Mouse (Mus musculus): Measurements from ENCODE around the gene Hfe2. TPM values are rescaled to one million over a fixed set of nuclear protein-coding genes. Genes with fewer than 3 reads are reported as not detected.

Hfe2 gene
- total and polyA plus RNA-seq, 3 experiments: not detected

DNA sequence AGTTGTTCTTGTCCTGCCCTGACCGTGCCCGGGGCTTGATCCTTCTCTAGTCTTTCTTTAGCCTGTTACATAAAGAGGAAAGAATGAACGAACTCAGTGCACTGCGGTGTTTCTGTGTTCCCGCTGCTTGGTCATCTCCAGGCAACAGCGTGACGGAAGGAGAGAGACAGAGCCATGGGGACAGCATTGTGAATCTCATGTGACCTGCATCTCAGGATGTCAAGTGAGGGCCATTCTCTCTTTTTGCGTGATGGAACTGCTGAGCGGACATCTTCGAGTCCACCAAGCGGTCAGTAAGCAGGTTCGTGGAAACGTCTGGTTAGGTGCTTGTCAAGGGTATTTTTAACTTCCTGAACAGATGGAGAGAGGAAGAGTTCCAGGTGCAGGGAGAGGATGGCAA, 44.5 kb downstream of the Hfe2 start:
- no peak for ATAC-seq (ENCODE audit: extremely low read depth, insufficient number of reproducible peaks, low FRiP score, poor library complexity, severe bottlenecking)
- TF ChIP-seq GATA1 (IDR thresholded peaks at IDR 0.05; ENCODE audit: borderline replicate concordance, low read length) (no peak), GATA2 (IDR thresholded peaks at IDR 0.05; ENCODE audit: borderline replicate concordance, low read depth, low read length) (no peak), CTCF (IDR thresholded peaks at IDR 0.05; ENCODE audit: low read depth, low read length) (no peak), TAL1 (conservative IDR thresholded peaks at IDR 0.05; ENCODE audit: low read depth, low read length) (no peak)
- Histone ChIP-seq H3K36me3 (replicated peaks) (no peaks in the 10 kb centered on the region), H3K9me3 (replicated peaks) (no peaks in the 10 kb centered on the region), H3K27me3 (ENCODE audit: insufficient read depth, low read length) (peaks cover 29% of the 10 kb centered on the region), H3K4me3 (ENCODE audit: low read depth, low read length) (no peak overlapping the region), H3K4me1 (ENCODE audit: insufficient read depth, low read depth, low read length) (peaks cover 15% of the 10 kb centered on the region)
- no peak for DNase-seq (ENCODE audit: low spot score)

DNA sequence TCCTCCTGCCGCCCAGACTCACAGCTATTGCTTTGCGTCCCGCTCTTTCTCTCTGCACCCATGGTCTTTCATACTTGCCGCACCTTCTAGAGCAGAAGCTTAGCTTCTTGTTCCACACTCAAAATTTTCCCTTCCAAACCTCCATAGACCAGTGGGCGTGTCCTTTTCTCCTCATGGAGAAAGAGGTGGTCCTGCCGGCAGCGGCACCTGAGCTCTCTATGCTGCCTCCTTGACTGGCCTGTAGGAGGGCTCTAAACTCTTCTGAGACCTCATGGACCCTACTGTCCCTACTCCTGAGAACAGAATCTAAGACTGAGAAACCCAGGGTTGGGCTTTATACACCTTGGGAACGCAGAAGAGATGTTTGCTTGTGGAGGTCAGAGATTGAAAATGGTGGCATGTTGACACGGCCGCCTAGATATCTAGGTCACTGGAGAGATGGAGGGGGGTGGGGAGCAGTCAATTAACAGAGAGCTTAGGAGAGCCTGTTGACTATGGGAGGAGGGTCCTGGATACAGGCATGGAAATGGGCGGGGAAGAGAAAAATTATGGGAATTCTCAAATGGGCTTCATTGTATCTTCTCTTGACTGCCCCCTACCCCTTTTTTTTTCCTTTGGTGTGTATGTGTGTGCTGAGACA, 45.1 kb downstream of the Hfe2 start:
- peaks cover 11% of the 10 kb centered on the region; the same call in 1 of the 2 replicates for H3K4me1 ChIP-seq (ENCODE audit: insufficient read depth, low read depth, low read length)
- ATAC-seq (ENCODE audit: extremely low read depth, insufficient number of reproducible peaks, low FRiP score, poor library complexity, severe bottlenecking) (no peak), DNase-seq (ENCODE audit: low spot score) (no peak)
- no peaks in the 10 kb centered on the region for H3K36me3 ChIP-seq (replicated peaks)
- no peaks in the 10 kb centered on the region for H3K9me3 ChIP-seq (replicated peaks)
- H3K4me3 ChIP-seq (ENCODE audit: low read depth, low read length): no peak overlapping the region
- H3K27me3 ChIP-seq (ENCODE audit: insufficient read depth, low read length): peaks cover 29% of the 10 kb centered on the region
- TF ChIP-seq TAL1 (conservative IDR thresholded peaks at IDR 0.05; ENCODE audit: low read depth, low read length) (no peak), CTCF (IDR thresholded peaks at IDR 0.05; ENCODE audit: low read depth, low read length) (no peak), GATA1 (IDR thresholded peaks at IDR 0.05; ENCODE audit: borderline replicate concordance, low read length) (no peak), GATA2 (IDR thresholded peaks at IDR 0.05; ENCODE audit: borderline replicate concordance, low read depth, low read length) (no peak), POLR2AphosphoS5 (IDR thresholded peaks at IDR 0.05; ENCODE audit: insufficient replicate concordance, low read depth, low read length) (no peak)

DNA sequence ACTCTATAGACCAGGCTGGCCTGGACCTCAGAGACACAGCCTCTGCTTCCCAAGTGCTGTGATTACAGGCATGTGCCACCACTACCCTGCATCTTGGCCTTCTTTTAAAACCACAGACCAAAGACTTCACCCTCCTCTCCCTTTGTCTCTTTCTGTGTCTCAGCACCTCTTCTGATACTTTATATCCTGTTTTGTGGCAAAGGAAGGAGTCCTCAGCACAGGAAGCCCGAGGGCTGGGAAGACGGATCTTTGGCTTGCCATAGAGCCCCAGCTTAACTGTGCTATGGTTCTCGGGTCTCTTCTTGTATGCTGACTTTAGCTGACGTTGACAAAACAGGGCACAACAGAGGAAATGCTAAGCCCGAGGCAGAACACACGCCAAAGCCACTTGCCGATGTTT, 45.7 kb downstream of the Hfe2 start:
- Histone ChIP-seq H3K36me3 (replicated peaks) (no peaks in the 10 kb centered on the region), H3K4me1 (ENCODE audit: insufficient read depth, low read depth, low read length) (peaks cover 11% of the 10 kb centered on the region; the same call in 1 of the 2 replicates), H3K27me3 (ENCODE audit: insufficient read depth, low read length) (peaks cover 29% of the 10 kb centered on the region), H3K9me3 (replicated peaks) (no peaks in the 10 kb centered on the region), H3K4me3 (ENCODE audit: low read depth, low read length) (no peak overlapping the region)
- no peak for DNase-seq (ENCODE audit: low spot score)
- no peak for ATAC-seq (ENCODE audit: extremely low read depth, insufficient number of reproducible peaks, low FRiP score, poor library complexity, severe bottlenecking)
- TF ChIP-seq GATA2 (IDR thresholded peaks at IDR 0.05; ENCODE audit: borderline replicate concordance, low read depth, low read length): no peak
- TF ChIP-seq CTCF (IDR thresholded peaks at IDR 0.05; ENCODE audit: low read depth, low read length): no peak
- no peak for TF ChIP-seq TAL1 (conservative IDR thresholded peaks at IDR 0.05; ENCODE audit: low read depth, low read length)
- TF ChIP-seq POLR2AphosphoS5 (IDR thresholded peaks at IDR 0.05; ENCODE audit: insufficient replicate concordance, low read depth, low read length): no peak
- TF ChIP-seq GATA1 (IDR thresholded peaks at IDR 0.05; ENCODE audit: borderline replicate concordance, low read length): no peak

DNA sequence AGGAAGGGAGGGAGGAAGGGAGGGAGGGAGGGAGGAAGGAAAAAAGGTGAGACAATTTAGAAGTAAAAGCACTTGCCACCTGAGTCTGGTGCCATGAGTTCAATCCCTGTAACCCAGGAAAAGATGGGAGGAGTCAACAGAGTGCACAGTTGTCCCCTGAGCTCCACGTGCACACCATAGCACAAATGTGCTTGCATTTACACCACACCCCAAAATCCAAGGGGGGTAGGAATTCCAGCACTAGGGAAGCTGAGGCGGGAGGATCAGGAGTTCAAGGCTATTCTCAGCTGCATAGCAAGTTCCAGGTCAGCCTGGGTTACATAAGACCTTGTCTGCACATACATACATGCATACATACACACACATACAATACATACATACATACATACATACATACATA, 46.4 kb downstream of the Hfe2 start:
- ATAC-seq (ENCODE audit: extremely low read depth, insufficient number of reproducible peaks, low FRiP score, poor library complexity, severe bottlenecking) (no peak), DNase-seq (ENCODE audit: low spot score) (no peak)
- Histone ChIP-seq H3K4me1 (ENCODE audit: insufficient read depth, low read depth, low read length) (peaks cover 15% of the 10 kb centered on the region), H3K4me3 (ENCODE audit: low read depth, low read length) (no peak overlapping the region), H3K9me3 (replicated peaks) (no peaks in the 10 kb centered on the region), H3K27me3 (ENCODE audit: insufficient read depth, low read length) (peaks cover 29% of the 10 kb centered on the region), H3K36me3 (replicated peaks) (no peaks in the 10 kb centered on the region)
- no peak for TF ChIP-seq GATA2 (IDR thresholded peaks at IDR 0.05; ENCODE audit: borderline replicate concordance, low read depth, low read length)
- no peak for TF ChIP-seq POLR2AphosphoS5 (IDR thresholded peaks at IDR 0.05; ENCODE audit: insufficient replicate concordance, low read depth, low read length)
- no peak for TF ChIP-seq GATA1 (IDR thresholded peaks at IDR 0.05; ENCODE audit: borderline replicate concordance, low read length)
- no peak for TF ChIP-seq CTCF (IDR thresholded peaks at IDR 0.05; ENCODE audit: low read depth, low read length)
- TF ChIP-seq TAL1 (conservative IDR thresholded peaks at IDR 0.05; ENCODE audit: low read depth, low read length): no peak

DNA sequence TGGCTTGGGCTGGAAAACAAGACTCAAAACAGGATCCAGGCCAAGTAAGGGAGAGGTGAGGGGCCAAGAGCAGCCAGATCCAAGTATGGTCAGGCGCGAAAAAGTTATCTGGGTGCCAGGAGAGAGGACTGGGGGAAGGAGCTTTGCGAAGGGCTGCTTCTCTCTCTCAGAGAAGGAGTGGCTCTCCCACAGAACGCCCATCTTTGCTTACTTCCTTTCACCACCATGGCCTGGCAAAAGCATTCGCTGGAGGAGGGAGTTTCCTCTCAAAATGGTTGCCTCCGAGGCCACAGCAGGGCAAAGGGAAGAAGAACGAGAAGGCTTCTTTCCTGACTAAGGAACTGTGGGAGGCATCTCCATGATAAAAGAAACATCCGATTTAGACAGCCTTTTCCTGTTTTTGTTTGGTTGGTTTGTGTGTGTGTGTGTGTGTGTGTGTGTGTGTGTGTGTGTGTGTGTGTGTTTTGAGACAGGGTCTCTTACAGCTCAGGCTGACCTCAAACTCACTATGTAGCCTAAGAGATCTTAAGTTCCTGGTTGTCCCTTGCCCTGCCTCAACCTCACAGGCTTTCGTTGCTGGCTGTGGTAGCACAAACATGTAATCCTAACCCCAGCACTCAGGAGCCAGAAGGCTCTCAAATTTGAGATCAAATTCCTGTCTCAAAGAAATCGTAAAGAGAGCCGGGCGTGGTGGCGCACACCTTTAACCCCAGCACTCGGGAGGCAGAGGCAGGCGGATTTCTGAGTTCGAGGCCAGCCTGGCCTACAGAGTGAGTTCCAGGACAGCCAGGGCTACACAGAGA, 47.1 kb downstream of the Hfe2 start:
- no peak for ATAC-seq (ENCODE audit: extremely low read depth, insufficient number of reproducible peaks, low FRiP score, poor library complexity, severe bottlenecking)
- no peak for DNase-seq (ENCODE audit: low spot score)
- TF ChIP-seq GATA2 (IDR thresholded peaks at IDR 0.05; ENCODE audit: borderline replicate concordance, low read depth, low read length): no peak
- TF ChIP-seq POLR2AphosphoS5 (IDR thresholded peaks at IDR 0.05; ENCODE audit: insufficient replicate concordance, low read depth, low read length): no peak
- no peak for TF ChIP-seq TAL1 (conservative IDR thresholded peaks at IDR 0.05; ENCODE audit: low read depth, low read length)
- TF ChIP-seq GATA1 (IDR thresholded peaks at IDR 0.05; ENCODE audit: borderline replicate concordance, low read length): no peak
- no peak for TF ChIP-seq CTCF (IDR thresholded peaks at IDR 0.05; ENCODE audit: low read depth, low read length)
- Histone ChIP-seq H3K4me1 (ENCODE audit: insufficient read depth, low read depth, low read length) (peaks cover 22% of the 10 kb centered on the region), H3K9me3 (replicated peaks) (no peaks in the 10 kb centered on the region), H3K4me3 (ENCODE audit: low read depth, low read length) (no peak overlapping the region), H3K36me3 (replicated peaks) (no peaks in the 10 kb centered on the region), H3K27me3 (ENCODE audit: insufficient read depth, low read length) (peaks cover 26% of the 10 kb centered on the region)

Measured in G1E (cell line).